Mouse (Mus musculus) forebrain, embryonic 11.5 days (tissue): ENCODE measurements around the gene Mbd3l1. TPM values are rescaled to one million over a fixed set of nuclear protein-coding genes. Genes with fewer than 3 reads are reported as not detected.

Source experiments
- microRNA-seq: library from miRNA; unstranded; fragments of <30 nt; microRNA quantifications from one replicate; pipeline ENCODE4, GENCODE M21; 2016; ENCODE audit not compliant: insufficient number of aligned reads
- polyA plus RNA-seq: library from polyadenylated mRNA; unstranded; fragments of >200 nt; fragmentation: Nextera tagmentation; extraction: Ambion mirVana; gene quantifications from 2 replicates; pipeline ENCODE4 v1.2.1, GENCODE M21; 2014

Mbd3l1 gene
- polyA plus RNA-seq, 1 experiment from 2014 or later: not detected

Small RNA genes lying within 50 kb of the gene (microRNA-seq; reads per million reads assigned to microRNA genes)
- gene Gm22854: not detected

Other genes starting within 250 kb of the Mbd3l1 start
- gene Chordc1, start 186.2 kb upstream of the Mbd3l1 start, polyA plus RNA-seq: 123 and 129 TPM in 2 replicates
- gene Naalad2, start 75.4 kb upstream of the Mbd3l1 start, polyA plus RNA-seq: 0.76 and 0.88 TPM in 2 replicates
- not detected in 2 replicates for gene Ubtfl1, start 73.9 kb upstream of the Mbd3l1 start, polyA plus RNA-seq
- gene Mbd3l2, start 47.7 kb upstream of the Mbd3l1 start, polyA plus RNA-seq: 0.12 TPM in 1 of 2 replicates, not detected in the other
- 14.2 and 16.7 TPM in 2 replicates for gene Zfp558, start 91 bp upstream of the Mbd3l1 start, polyA plus RNA-seq
- not detected in 2 replicates for gene Muc16, start 196.2 kb downstream of the Mbd3l1 start, polyA plus RNA-seq